Mouse (Mus musculus) testis, adult 2 months (tissue): ENCODE data around the gene Pofut1.

Experiments used
- CTCF ChIP-seq: fragments of 200-500 bp; IDR thresholded peaks from 2 replicates; pipeline ENCODE4 v1.5.1; 2012; ENCODE audit warnings: low read depth, mild to moderate bottlenecking, inconsistent platforms, low read length, moderate library complexity; ENCODE audit not compliant: control insufficient read depth, insufficient read depth, insufficient replicate concordance
- POLR2A ChIP-seq: fragments of 200-500 bp; IDR thresholded peaks from 2 replicates; pipeline ENCODE4 v1.6.1; 2012; ENCODE audit warnings: low read depth, mild to moderate bottlenecking, inconsistent platforms, low read length, moderate library complexity; ENCODE audit not compliant: control insufficient read depth

- TF ChIP-seq CTCF (no peak), POLR2A (no peak)
Observed at GRCm38 (mm10) chr2:153239021-153239859, 2.1 kb upstream of the Pofut1 start.
